Mouse (Mus musculus) embryonic fibroblast, embryonic 13.5 days (primary cell): ENCODE measurements around the gene Paip2b. TPM values are rescaled to one million over a fixed set of nuclear protein-coding genes. Genes with fewer than 3 reads are reported as not detected.
"Not testable (repeated sequence)": the region's sequence is repeated elsewhere in the genome, so short reads cannot be mapped to it uniquely, and the experiment has no call there.

Experiments used
- H3K27ac ChIP-seq: 2 replicates; pipeline ENCODE4 v1.5.1; 2012; ENCODE audit warnings: low read length, control low read depth, inconsistent platforms; ENCODE audit not compliant: insufficient read depth
- H3K4me1 ChIP-seq: 2 replicates; pipeline ENCODE4 v1.6.1; 2011; ENCODE audit warnings: low read length; ENCODE audit not compliant: control insufficient read depth, insufficient read depth
- H3K4me3 ChIP-seq: 2 replicates; pipeline ENCODE4 v1.5.1; 2011; ENCODE audit warnings: mild to moderate bottlenecking, control low read depth, low read length; ENCODE audit not compliant: insufficient read depth
- CTCF ChIP-seq: IDR thresholded peaks from 2 replicates; pipeline ENCODE4 v1.5.1; 2011; ENCODE audit warnings: mild to moderate bottlenecking, control low read depth, low read length, moderate library complexity, borderline replicate concordance; ENCODE audit not compliant: insufficient read depth
- POLR2A ChIP-seq: IDR thresholded peaks from 2 replicates; pipeline ENCODE4 v1.6.1; 2011; ENCODE audit warnings: low read depth, mild to moderate bottlenecking, control low read depth, low read length, moderate library complexity
- polyA plus RNA-seq: library from polyadenylated mRNA; stranded (reverse); fragments of >200 nt; gene quantifications from 2 replicates; pipeline ENCODE4 v1.2.4, GENCODE M21; 2011; ENCODE audit warnings: low read depth; ENCODE audit not compliant: missing spikeins, insufficient read length

Paip2b gene
- polyA plus RNA-seq, 1 experiment = 26.1 TPM

DNA sequence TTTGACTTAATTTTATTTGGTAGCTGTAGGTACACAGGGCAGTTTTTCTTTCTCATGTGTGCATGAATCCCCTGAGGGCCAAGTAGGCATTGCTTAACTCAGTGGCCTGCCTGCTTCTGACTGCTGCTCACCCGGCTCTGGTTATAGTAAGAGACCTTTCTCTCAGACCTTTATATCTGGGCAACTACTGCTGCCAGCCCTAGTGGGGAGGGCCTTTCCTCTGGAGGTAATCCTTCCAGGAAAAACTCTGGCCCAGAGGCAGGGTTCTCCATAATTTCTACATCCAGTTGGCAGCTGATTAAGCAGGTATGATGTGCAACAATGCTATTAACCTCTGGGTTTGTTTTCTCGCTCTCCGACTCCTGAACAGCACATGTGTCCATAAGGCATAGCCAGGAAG lies 28.7 kb downstream of the Paip2b start:
- no peak overlapping the region for H3K4me3 ChIP-seq
- no peak for TF ChIP-seq POLR2A
- H3K4me1 ChIP-seq = no peaks in the 10 kb centered on the region
- H3K27ac ChIP-seq = no peak overlapping the region

GRCm38 (mm10) chr6:83802033-83802432 lies 29.5 kb downstream of the Paip2b start:
- Histone ChIP-seq H3K4me3 (no peak overlapping the region), H3K27ac (no peak overlapping the region), H3K4me1 (no peaks in the 10 kb centered on the region)
- TF ChIP-seq POLR2A (no peak), CTCF (no peak)

DNA sequence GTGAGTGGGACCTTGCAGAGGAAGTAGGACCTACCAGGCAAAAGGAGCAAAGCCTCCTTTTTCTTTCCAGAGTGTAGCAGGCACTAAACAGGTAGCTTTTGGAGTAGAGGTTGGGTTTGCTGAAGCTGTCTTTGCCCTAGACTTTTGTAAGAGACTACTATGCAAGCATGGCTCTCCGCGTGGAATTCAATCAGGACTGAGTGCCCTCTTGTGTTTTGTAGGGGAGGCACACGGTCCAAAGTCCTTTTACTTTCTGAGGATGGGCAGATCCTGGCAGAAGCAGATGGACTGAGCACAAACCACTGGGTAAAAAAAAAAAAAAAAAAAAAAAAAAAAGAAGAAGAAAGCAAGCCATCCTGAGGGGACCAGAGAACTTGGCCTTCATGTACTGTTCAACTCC lies 34.9 kb downstream of the Paip2b start:
- Histone ChIP-seq H3K4me3 (no peak overlapping the region), H3K4me1 (0 out of 2 replicates have a peak, but pooled peaks cover 4% of the 10 kb centered on the region), H3K27ac (no peak overlapping the region)
- TF ChIP-seq CTCF = no peak
- no peak for TF ChIP-seq POLR2A

DNA sequence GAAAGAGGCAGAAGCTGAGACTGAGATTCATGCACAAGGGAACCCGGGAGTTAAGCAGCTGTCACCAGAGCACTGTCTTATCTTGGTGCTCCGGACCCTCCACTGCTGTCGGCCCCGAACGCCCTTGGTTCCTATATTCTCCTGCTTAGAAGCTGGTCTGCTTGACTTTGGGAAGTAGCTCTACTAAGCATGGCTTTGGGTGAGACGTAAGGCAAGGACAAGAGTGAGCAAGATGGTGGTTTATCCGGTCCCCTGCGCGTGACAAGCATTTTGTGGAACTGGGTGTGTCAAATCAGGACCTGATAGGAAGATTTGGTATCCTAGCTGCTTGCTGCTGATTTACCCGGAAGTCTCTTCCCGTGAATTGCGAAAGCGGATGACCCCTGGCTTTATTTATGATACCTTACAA lies 36.0 kb downstream of the Paip2b start:
- Histone ChIP-seq H3K4me3 (peak overlapping the region; percentile 61), H3K4me1 (peaks cover 8% of the 10 kb centered on the region), H3K27ac (peak overlapping the region; percentile 76)
- peak; percentile 62 for TF ChIP-seq POLR2A
- no peak for TF ChIP-seq CTCF

DNA sequence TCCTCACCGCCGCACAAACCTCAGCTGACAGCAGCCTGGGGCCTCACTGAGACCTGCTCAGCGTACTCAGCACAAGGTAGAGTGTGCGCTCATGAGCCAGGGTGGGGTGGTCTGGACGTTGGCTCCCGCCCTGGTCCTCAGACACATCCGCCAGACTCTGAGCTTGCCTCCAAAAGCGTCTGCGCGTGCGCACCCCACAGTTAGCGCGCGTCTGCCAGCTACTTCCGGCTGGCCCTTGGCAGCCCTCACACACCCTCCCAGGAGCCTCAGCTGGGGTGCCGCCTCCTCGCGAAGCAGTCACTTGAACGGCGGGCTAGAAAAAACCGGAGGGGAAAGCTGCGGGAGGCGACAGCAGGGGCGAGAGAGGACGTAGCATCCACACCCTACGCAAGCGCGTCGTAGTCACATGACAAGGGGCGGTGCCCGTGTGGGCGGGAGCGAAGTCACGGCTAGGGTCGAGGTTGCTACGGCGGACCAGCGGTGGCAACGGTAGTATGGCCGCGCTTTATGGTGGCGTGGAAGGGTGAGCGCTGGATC lies 36.7 kb downstream of the Paip2b start, which contains the start of gene Nagk:
Nagk (plus strand) TSS at position 223 of the 537 bp plus-strand sequence.
- TF ChIP-seq CTCF (no peak), POLR2A (peak; percentile 90)
- peak within 1 kb of the TSS; percentile 76 for H3K27ac ChIP-seq
- H3K4me1 ChIP-seq = peaks cover 8% of the 10 kb centered on the region
- H3K4me3 ChIP-seq = peak within 1 kb of the TSS; percentile 61

GRCm38 (mm10) chr6:83791251-83791890 lies 40.2 kb downstream of the Paip2b start:
- no peak overlapping the region for H3K27ac ChIP-seq
- no peak overlapping the region for H3K4me3 ChIP-seq
- peaks cover 5% of the 10 kb centered on the region for H3K4me1 ChIP-seq
- TF ChIP-seq CTCF = no peak
- TF ChIP-seq POLR2A = no peak

GRCm38 (mm10) chr6:83790533-83790932 lies 41.0 kb downstream of the Paip2b start:
- not testable (repeated sequence) for H3K4me1 ChIP-seq, H3K27ac ChIP-seq, H3K4me3 ChIP-seq

DNA sequence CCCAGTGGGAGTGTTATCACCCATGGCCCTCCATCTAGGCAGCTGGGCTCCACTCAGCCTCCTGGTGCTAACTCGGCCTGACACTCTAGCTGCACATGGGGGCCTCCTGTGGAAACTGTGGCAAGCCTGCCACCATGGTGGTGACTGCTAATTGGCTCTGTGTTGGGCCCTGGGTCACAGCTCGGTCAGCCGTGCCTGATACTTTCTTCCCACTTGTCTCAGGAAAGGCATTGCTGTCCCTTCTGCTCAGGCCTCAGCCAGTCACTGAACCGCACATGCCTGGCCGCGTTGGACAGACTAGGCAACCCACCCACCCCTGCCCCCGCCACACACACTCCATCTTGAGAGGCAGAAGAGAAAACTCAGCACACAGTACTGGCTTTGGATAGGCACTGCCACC lies 43.0 kb downstream of the Paip2b start:
- no peak for TF ChIP-seq CTCF
- no peak for TF ChIP-seq POLR2A
- no peak overlapping the region for H3K4me3 ChIP-seq
- no peak overlapping the region for H3K27ac ChIP-seq

DNA sequence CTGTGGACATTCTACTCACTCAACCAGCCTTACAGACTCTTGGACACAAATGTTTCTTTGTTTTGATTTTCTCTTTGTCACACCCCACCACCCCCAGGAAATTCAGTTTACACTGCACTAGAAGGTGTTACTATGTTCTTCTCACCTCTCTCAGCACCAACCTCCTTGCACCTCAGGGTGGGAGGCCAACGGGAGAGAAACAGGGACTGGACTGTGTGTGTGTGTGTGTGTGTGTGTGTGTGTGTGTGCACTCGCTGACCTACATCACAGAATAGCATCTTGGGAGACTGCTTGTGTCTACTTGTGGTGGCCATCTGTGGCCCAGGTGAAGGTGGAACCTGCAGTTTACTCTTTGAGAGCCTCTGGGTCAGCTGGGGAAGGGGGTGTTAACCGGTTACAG lies 45.1 kb downstream of the Paip2b start:
- no peak overlapping the region for H3K27ac ChIP-seq
- peaks cover 1% of the 10 kb centered on the region for H3K4me1 ChIP-seq
- TF ChIP-seq CTCF (no peak), POLR2A (no peak)
- H3K4me3 ChIP-seq = no peak overlapping the region

More for the DNA sequence above, 43.0 kb downstream of the Paip2b start:
- peaks cover 4% of the 10 kb centered on the region for H3K4me1 ChIP-seq

GRCm38 (mm10) chr6:83779026-83779425 lies 52.5 kb downstream of the Paip2b start:
- Histone ChIP-seq H3K4me3 (no peak overlapping the region), H3K27ac (no peak overlapping the region), H3K4me1 (no peaks in the 10 kb centered on the region)
- peak; percentile 65; the same call in 1 of the 2 replicates for TF ChIP-seq CTCF
- no peak for TF ChIP-seq POLR2A
